Mouse (Mus musculus) urinary bladder, postnatal 14 days (tissue): ENCODE measurements at regions not wholly inside any gene's neighbourhood (a gene's known extent, or its start where the extent isn't known, plus 50 kb on each side); places are given as distances from the start of the nearest gene placed in this dataset.

Source experiments
- DNase-seq: peaks from one replicate; pipeline ENCODE4 v3.0.0; 2021; ENCODE audit warnings: low spot score

DNA sequence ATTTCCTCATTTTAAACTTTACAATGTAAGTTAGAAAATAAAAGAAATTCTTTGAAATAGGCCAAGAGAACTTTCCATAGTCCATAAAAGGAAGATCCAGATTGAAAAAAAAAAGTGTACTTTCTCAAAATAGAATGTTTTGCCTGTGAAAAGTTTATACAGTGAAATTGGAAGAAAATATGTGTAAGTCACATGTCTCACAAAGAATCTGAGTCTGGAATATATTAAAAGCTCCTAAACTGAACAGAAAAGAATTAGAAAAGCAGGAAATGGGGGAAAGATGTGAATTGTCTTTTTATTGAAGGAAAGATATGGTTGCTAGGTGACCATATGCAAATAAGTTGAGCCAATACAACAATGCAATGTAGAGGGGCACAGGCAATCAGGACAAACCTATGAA lies 197.7 kb upstream of the Gm20594 start:
- DNase-seq, result no peak

DNA sequence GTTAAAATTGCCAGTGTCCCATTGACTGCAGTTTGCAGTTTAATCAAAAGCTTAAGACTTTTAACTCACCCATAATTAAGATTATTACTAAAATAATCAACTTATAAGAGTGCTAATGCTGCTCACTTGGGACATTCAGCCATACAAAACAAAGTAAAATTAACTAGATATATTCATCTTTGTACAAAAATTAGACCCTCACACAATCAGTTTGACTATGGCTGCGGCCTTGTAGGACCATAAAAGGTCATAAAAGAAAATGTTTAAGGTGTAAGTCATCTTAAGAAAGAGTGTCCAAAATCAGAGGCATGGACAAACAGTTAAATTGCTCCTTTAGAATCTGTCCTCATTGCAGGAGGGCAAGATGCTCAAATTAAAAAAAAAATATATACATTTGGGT lies 186.0 kb upstream of the Gm20594 start:
- peak; percentile 9 for DNase-seq

DNA sequence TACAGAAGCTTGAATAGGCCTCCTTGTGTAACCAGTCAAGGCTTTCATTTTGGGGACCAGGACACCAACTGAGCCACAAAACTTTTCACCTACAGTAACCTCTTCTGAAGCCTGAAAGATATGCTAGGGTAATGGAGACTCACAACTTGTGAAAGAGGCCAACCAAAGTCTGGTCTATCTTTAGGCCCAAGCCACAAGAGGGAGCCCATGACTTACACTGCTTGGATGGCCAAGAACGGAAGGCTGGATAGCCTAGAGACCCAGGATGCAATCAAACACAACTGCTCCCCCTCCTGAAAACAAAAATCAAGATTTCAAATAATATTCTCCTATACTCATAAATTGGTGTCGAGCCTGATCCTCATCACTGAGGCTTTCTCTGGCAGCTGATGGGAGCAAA lies 166.4 kb upstream of the Gm20594 start:
- DNase-seq, result no peak
